Mouse (Mus musculus): ENCODE measurements around the gene Insig2. TPM values are rescaled to one million over a fixed set of nuclear protein-coding genes. Genes with fewer than 3 reads are reported as not detected.

The Insig2 gene
- polyA plus RNA-seq, 2 experiments = 6.4 to 6.5 TPM

GRCm38 (mm10) chr1:121328193-121328555 is 4.2 kb downstream of the Insig2 start:
- Histone ChIP-seq H3K9ac (replicated peaks) (peak overlapping the region; percentile 88), H3K27me3 (ENCODE audit: control insufficient read depth, insufficient read depth, low read length) (no peaks in the 10 kb centered on the region), H3K4me1 (replicated peaks; ENCODE audit: control insufficient read depth in 2 of 2, insufficient read depth in 2 of 2, low read length in 1 of 2) (peaks cover 3 to 9% of the 10 kb centered on the region in 2 experiments; a peak in 3 of 4 replicates), H3K4me3 (ENCODE audit: insufficient read depth in 1 of 2, low read depth in 2 of 2, low read length in 2 of 2) (peak overlapping the region; percentile 92 to 95), H3K9me3 (ENCODE audit: control insufficient read depth, low read length) (no peaks in the 10 kb centered on the region), H3K27ac (peak overlapping the region; percentile 85), H3K36me3 (replicated peaks; ENCODE audit: control insufficient read depth, insufficient read depth, low read depth) (no peaks in the 10 kb centered on the region), H3K4me2 (ENCODE audit: low read depth) (peak overlapping the region; percentile 96)
- DNase-seq (ENCODE audit: low read depth in 3 of 3, low spot score in 3 of 3) = peak in 2 of 3 experiments; percentile 12 to 17
- WGBS (ENCODE audit: insufficient replicate concordance) = under 1% methylated on average over 7 of the region's 7 CpGs
- TF ChIP-seq CTCF (IDR thresholded peaks at IDR 0.05; ENCODE audit: low read depth) (no peak), EP300 (IDR thresholded peaks at IDR 0.05; ENCODE audit: low read depth) (no peak)
- peak; percentile 71 for ATAC-seq (ENCODE audit: insufficient read depth)

- Histone ChIP-seq H3K4me1 (replicated peaks; ENCODE audit: control insufficient read depth in 2 of 2, insufficient read depth in 2 of 2, low read length in 1 of 2) (peaks cover 3 to 9% of the 10 kb centered on the region in 2 experiments; a peak in 3 of 4 replicates), H3K9me3 (ENCODE audit: control insufficient read depth, low read length) (no peaks in the 10 kb centered on the region), H3K27me3 (ENCODE audit: control insufficient read depth, insufficient read depth, low read length) (no peaks in the 10 kb centered on the region), H3K4me3 (ENCODE audit: insufficient read depth in 1 of 2, low read depth in 2 of 2, low read length in 2 of 2) (peak overlapping the region; percentile 92 to 95), H3K27ac (peak overlapping the region; percentile 85), H3K36me3 (replicated peaks; ENCODE audit: control insufficient read depth, insufficient read depth, low read depth) (no peaks in the 10 kb centered on the region), H3K4me2 (ENCODE audit: low read depth) (peak overlapping the region; percentile 96), H3K9ac (replicated peaks) (peak overlapping the region; percentile 88)
- under 1% methylated on average over 55 of the region's 55 CpGs for WGBS (ENCODE audit: insufficient replicate concordance)
- peak; percentile 58 for TF ChIP-seq CTCF (IDR thresholded peaks at IDR 0.05; ENCODE audit: low read depth)
- no peak for TF ChIP-seq EP300 (IDR thresholded peaks at IDR 0.05; ENCODE audit: low read depth)
- DNase-seq (ENCODE audit: low read depth in 3 of 3, low spot score in 3 of 3) = peak; percentile 72 to 80 (median 77)
- peak; percentile 97 for ATAC-seq (ENCODE audit: insufficient read depth)
Measured at GRCm38 (mm10) chr1:121327344-121328192, 4.8 kb downstream of the Insig2 start.

- Histone ChIP-seq H3K9ac (replicated peaks) (peak overlapping the region; percentile 88), H3K27me3 (ENCODE audit: control insufficient read depth, insufficient read depth, low read length) (no peaks in the 10 kb centered on the region), H3K4me3 (ENCODE audit: insufficient read depth in 1 of 2, low read depth in 2 of 2, low read length in 2 of 2) (peak overlapping the region; percentile 92 to 95), H3K4me2 (ENCODE audit: low read depth) (peak overlapping the region; percentile 96), H3K27ac (peak overlapping the region; percentile 85; the same call in 1 of the 2 replicates), H3K4me1 (replicated peaks; ENCODE audit: control insufficient read depth in 2 of 2, insufficient read depth in 2 of 2, low read length in 1 of 2) (peaks cover 3 to 9% of the 10 kb centered on the region in 2 experiments; a peak in 3 of 4 replicates), H3K9me3 (ENCODE audit: control insufficient read depth, low read length) (no peaks in the 10 kb centered on the region), H3K36me3 (replicated peaks; ENCODE audit: control insufficient read depth, insufficient read depth, low read depth) (no peaks in the 10 kb centered on the region)
- TF ChIP-seq CTCF (IDR thresholded peaks at IDR 0.05; ENCODE audit: low read depth) = no peak
- TF ChIP-seq EP300 (IDR thresholded peaks at IDR 0.05; ENCODE audit: low read depth) = no peak
- no peak for ATAC-seq (ENCODE audit: insufficient read depth)
- WGBS (ENCODE audit: insufficient replicate concordance) = 24% methylated on average over 18 of the region's 18 CpGs
- no peak for DNase-seq (ENCODE audit: low read depth in 3 of 3, low spot score in 3 of 3)
Measured at GRCm38 (mm10) chr1:121326591-121327343, 5.6 kb downstream of the Insig2 start.

GRCm38 (mm10) chr1:121323501-121323900 is 8.9 kb downstream of the Insig2 start:
- DNase-seq (ENCODE audit: low read depth in 3 of 3, low spot score in 3 of 3) (no peak), ATAC-seq (ENCODE audit: insufficient read depth) (no peak)
- H3K27me3 ChIP-seq (ENCODE audit: control insufficient read depth, insufficient read depth, low read length) = no peaks in the 10 kb centered on the region
- H3K27ac ChIP-seq = no peak overlapping the region
- peaks cover 1 to 9% of the 10 kb centered on the region in 2 experiments; a peak in 3 of 4 replicates for H3K4me1 ChIP-seq (replicated peaks; ENCODE audit: control insufficient read depth in 2 of 2, insufficient read depth in 2 of 2, low read length in 1 of 2)
- H3K36me3 ChIP-seq (replicated peaks; ENCODE audit: control insufficient read depth, insufficient read depth, low read depth) = no peaks in the 10 kb centered on the region
- H3K4me3 ChIP-seq (ENCODE audit: insufficient read depth in 1 of 2, low read depth in 2 of 2, low read length in 2 of 2) = no peak overlapping the region
- WGBS (ENCODE audit: insufficient replicate concordance) = 65% methylated on average over 4 of the region's 4 CpGs
- no peak overlapping the region for H3K9ac ChIP-seq (replicated peaks)
- H3K4me2 ChIP-seq (ENCODE audit: low read depth) = no peak overlapping the region
- TF ChIP-seq EP300 (IDR thresholded peaks at IDR 0.05; ENCODE audit: low read depth) (no peak), CTCF (IDR thresholded peaks at IDR 0.05; ENCODE audit: low read depth) (no peak)
- H3K9me3 ChIP-seq (ENCODE audit: control insufficient read depth, low read length) = no peaks in the 10 kb centered on the region
